Mouse (Mus musculus) embryonic fibroblast, embryonic 13.5 days (primary cell): ENCODE results near the gene Dnajb3.

Experiments
- CTCF ChIP-seq: IDR thresholded peaks from 2 replicates; pipeline ENCODE4 v1.5.1; 2011; ENCODE audit warnings: mild to moderate bottlenecking, control low read depth, low read length, moderate library complexity, borderline replicate concordance; ENCODE audit not compliant: insufficient read depth
- POLR2A ChIP-seq: IDR thresholded peaks from 2 replicates; pipeline ENCODE4 v1.6.1; 2011; ENCODE audit warnings: low read depth, mild to moderate bottlenecking, control low read depth, low read length, moderate library complexity

DNA sequence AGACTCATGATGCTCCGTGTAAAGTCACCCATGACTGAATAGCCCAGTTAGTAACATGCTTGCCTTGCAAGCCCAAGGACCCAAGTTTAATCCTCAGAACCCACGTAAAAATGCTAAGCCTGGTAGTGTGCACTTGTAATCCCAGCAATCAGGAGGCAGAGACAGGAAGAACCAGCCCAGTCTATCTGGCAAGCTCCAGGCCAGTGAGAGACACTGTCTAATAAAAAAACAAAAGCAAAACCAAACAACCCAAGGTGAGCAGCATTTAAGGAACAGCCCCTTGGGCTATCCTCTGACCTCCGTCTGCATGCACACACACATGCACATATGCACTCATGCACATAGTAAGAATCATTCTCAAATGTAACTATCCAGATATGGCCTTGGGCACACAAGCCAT is 24.0 kb upstream of the Dnajb3 start:
- no peak for TF ChIP-seq CTCF
- TF ChIP-seq POLR2A: no peak
